Mouse (Mus musculus): ENCODE measurements at regions not wholly inside any gene's neighbourhood (a gene's known extent, or its start where the extent isn't known, plus 50 kb on each side); places are given as distances from the start of the nearest gene placed in this dataset.

DNA sequence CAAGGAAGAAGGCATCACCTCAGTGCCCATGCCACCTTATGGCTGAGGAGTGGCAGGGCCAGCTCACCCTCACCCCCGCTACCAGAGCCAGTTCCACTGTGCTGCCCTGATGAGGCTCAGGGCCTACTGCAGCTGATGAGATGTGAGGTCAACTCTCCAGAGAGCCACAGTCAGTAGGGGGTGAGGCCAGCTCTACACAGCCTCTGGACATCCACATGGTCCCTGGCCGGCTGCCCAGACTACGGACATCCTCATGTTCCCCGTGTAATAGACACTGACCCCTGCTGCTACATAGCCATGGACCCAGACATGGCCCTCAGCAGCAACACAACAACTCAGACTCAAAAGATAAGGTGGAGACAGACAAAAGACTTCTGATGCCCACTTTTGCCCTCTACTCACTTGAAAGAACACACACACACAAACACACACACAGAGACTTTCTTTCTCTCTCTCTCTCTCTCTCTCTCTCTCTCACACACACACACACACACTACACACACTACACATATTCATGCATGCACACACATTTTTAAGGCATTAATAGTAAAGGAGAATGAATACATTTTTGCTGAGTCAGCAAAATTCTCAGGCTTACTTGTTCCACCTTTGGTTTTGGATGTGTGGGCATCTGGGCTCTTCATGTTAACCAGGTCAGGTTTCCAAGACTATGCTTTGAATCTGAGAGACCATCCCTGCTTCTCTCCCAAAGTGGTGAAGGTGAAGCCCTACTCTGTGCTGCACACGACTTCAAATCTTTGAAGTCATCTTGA is 604.4 kb upstream of the Nrp1 start:
- in situ Hi-C loops (cut with MboI, MseI), result no loop called here

DNA sequence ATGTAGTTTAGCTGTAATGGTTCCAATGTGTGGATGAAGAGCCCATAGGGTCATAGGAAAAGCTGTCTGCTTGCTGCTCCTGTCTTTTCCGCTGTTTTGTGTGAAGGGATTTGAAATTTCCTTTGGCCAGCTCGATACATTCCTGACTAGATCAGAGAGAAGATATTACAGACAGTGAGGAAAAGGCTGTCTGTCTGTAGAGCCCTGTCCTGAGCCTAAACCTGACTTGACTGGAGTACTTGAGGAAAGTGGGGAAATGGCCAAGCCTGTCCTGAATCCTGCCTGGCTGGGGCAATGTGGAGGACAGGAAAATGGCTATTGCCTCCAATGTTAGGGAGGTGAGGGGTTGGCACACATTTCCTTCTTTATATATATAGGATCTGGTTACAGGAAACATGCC is 601.0 kb upstream of the Nrp1 start:
- in situ Hi-C loops (cut with MboI, MseI), result no loop called here

DNA sequence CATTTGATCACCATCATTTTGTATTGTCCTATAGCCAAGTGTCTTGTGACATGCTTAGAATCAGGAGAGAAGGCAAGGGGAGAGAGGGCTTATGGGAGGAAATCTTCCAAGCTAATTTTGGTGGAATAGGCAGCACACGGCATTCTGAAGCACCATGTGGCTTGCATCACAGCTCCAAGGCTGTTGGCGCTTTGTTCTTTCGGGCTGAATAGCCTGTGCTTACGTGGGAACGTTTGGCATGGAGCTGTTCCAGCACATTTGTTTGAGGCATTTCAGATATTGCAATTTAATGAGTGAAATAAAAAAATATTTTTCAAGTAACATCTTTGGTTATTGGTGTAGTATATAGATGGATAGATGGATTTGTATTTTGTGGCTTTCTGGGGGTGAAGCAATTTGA is 598.5 kb upstream of the Nrp1 start:
- in situ Hi-C loops (cut with MboI, MseI), result no loop called here

DNA sequence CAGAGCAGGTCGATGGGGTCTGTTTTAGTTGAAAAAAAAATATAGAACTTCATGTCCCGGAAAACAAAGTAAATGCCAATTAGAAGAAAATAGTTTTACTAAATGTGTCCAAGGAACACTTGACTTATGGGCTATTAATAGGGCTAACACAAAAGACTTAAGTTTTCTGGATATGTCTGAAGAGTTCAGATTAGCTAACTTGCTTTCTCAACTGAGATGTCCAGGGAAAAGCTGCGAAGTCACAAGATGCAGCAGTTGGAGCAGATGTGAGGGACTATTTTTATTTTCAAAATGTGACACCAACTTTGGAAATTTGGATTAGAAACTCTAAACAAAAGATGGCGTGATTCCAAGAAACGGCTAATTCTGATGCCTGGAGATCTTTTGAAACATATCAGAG is 593.2 kb upstream of the Nrp1 start:
- in situ Hi-C loops (cut with MboI, MseI), result no loop called here

DNA sequence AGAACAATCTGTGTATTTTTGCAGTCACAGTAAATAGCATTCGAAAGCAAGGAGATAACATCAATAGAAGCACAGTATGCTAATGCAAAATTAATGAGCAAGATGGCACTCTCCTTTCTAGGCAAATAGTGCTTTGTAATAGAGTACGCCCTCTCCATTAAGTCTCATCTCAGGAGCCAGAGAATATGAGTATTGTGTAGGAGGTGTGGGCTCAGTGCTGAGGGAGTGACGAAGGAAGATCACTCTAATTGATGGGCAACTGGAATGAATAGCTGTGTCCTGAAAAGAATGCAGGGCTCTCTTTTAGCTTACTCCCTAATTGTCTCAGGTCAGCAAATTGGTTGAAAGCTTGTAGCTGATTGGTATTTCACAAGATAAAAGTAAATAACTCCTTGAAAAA is 590.1 kb upstream of the Nrp1 start:
- in situ Hi-C loops (cut with MboI, MseI), result no loop called here

DNA sequence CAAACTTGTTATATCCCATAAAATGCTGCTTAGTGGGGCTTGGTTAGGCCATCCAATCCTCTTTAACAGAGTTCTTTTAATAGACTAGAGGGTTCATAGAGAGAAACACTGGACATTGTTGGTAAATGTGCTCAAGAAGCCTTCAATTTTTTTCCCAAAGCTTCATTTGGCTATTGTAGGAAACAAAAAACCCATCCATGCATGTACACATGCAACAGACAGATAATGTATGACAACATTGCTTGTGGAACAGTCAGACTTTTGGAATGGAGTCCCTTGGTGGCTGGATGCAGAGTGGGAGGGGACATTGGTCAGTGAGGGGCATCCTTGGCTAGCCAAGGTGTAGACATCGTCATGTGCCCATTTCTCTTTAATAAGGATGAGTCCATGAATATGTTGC is 588.8 kb upstream of the Nrp1 start:
- in situ Hi-C loops (cut with MboI, MseI), result no loop called here

DNA sequence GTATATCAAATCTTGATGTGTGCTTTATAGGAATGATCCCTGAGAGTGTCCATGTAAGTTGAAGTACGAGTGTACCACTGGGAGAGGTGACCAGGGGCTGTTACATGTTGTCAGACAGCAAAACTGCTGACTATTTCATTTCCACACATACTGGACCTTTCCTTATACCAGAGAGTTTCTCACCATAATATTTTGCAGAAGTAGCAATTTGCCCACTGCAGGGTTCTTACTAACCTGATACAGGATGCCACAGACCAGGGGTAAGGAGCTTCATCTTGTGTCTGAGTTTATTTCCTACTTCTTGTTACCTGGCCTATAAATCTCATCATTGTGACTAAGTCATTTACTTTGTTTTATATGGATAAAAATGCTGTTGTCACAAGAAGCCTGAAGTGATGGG is 586.6 kb upstream of the Nrp1 start:
- in situ Hi-C loops (cut with MboI, MseI), result no loop called here

DNA sequence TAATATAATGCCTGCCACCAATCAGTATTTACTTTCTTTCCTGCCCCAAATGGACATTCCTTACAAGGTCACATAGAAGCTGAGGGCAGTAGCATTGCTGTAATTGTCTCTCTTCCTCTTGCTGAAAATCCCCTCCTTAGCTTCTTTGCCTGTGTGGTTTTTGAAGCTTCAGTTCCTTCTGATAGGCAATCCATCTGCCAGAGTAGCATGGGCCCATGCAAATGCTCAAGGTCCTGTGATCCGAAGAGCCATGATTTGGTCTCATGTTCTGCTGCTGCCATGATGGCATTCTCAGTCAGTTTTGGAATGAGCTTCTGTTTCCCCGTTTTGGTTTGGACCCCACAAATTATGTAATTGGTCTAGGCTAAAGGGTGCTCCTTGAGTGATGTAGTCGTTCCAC is 586.0 kb upstream of the Nrp1 start:
- in situ Hi-C loops (cut with MboI, MseI), result no loop called here

DNA sequence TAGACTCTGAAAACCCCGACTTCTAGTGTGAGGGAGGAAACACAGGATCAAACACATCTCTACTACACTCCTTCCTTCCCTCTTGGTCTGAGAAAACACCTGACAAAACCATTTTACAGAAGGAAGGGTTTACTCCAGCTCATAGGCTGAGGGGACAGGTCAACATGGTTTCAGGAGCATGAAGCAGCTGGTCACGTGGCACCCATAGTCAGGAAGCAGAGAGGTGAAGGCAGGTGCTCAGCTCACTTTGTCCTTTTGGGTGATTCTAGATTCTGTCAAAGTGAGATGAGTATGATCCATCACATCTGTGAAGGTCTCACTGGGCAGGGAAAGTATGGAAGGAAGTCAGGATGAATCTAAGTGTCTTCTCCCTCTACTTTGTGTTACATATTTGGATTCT is 585.5 kb upstream of the Nrp1 start:
- in situ Hi-C loops (cut with MboI, MseI), result no loop called here

DNA sequence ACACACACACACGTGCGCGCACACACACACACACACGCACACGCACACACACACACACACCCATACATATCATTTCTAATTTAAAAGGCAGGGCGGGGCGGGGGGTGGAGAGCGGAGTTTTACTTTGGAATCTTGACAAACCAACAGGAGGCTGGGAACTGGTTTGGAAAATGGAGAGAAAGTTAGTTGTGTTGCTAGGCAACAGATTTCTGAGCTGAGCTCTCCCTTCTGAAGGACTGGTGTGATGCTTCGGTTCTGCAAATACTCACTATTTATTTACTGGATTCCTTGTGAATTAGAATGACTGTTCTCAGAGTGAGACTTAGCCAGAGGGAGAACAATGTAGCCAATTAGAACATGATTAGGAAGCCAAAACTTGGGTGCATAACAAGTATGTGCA is 583.8 kb upstream of the Nrp1 start:
- in situ Hi-C loops (cut with MboI, MseI), result no loop called here

DNA sequence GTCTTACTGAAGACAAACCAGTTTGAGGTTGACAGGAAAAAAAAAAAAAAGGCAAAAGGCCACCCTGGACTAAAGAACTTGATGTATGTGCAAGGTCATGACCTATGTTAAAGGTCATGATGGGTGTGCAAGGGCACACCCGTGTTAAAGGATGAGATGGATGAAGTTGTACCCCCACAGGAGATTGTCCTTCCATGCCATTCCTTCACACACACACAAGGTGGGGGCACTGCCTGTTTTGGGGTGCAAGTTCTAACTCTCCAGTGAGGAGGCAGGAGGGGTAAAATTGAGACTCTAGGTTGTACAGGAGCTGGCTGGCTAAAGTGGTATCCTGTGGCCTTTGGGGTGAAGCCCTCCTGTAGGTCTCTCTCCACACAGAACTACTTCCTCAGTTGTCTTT is 583.2 kb upstream of the Nrp1 start:
- in situ Hi-C loops (cut with MboI, MseI), result no loop called here

DNA sequence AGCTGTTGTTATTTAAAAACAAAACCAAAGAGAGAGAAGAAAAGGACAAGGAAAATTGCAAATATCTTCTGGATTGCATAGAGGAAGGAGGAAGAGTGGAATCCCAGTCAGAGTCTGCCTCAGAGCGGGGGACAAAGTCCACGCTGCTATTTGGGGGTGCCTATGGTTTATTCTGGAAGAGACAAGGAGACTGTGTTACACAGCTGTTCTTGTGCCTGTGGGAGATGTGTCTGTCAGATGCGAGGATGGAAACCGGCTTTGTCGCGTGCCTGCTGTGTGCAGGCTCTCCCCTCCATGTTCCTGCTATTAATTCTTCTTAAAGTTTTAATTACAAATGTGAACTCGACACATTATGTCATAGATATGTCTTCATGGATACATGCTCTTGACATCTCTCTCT is 582.7 kb upstream of the Nrp1 start:
- in situ Hi-C loops (cut with MboI, MseI), result no loop called here

DNA sequence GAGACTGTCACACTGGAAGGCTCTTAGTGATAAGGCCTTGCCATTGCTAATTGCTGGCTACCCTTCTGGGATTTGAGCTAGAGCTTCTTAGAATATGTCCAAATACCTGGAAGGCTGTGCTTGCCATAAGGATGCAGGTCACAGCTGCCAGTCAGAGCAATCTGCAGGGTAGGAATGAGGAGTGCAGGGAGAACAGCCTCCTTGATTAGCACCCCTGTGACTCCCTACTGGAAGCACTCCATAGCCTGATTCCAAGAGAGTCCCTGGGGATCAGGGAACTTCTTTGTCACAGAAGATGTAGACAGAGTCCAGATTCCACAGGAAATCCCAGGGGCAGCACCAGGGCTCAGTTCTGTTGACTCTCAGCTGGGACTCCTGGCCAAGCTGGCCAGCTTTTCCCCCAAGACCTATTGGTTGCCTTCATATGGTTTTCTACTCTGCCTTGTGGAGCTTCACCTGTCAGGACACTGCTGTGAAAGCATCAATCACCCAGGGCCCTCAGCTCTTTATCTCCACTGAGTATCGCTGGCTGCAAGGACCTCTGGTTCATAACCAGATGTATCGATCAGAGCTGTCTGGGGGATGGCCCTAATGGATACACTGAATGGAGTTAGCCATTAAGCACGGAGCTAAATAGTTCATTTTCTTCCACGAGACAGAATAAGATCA is 579.9 kb upstream of the Nrp1 start:
- in situ Hi-C loops (cut with MboI, MseI), result no loop called here

DNA sequence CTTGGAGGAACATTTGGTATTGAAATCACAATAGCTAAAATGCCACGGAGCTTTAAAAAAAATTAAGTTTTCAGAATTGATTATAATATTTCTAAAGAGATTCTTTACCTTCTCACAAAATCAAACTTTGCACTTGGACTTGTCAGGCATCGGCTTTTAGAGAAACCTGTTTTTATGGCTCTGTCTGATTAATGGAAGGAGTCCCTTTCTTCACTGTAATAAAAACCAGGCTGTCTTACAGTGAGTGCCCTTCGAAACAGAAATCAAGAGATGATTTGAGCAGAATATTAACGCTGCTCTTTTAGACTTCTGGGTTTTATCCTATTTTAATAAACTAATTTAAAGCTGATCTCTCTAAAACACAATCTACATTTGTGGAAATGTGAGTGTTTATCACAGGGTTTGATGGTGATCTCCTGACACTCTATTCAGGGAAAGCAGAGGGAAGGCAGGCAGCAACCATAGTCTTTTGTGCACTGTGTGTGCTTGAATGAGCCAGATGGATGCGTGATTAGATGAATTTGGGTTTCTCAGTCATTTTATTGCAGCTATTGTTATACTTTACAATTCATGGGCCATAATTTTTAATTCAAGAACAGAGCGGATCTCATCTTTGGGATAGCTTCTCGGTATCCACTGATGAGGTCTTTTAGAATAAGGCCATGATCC is 579.2 kb upstream of the Nrp1 start:
- in situ Hi-C loops (cut with MboI, MseI), result no loop called here

DNA sequence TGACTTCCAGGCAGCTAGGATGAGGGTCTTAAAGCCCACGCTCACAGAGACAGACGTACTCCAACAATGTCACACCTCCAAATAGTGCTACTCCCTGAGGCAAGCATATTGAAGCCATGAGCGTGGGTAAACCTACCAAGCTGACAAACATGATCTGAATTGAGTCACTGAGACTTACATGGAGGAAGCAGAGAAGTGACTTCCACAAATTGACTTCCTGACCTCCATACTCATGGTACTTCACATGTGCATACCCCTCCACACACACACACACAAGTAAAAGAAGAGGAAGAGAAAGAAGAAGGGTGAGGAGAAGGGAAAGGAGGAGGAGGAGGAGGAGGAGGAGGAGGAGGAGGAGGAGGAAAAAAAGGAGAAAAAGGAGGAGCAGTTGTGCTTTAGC is 577.8 kb upstream of the Nrp1 start:
- in situ Hi-C loops (cut with MboI, MseI), result loop anchor here (10.0 kb wide), 1 partner anchor 806 kb away; the partner anchor contains the start of gene Rbm34

DNA sequence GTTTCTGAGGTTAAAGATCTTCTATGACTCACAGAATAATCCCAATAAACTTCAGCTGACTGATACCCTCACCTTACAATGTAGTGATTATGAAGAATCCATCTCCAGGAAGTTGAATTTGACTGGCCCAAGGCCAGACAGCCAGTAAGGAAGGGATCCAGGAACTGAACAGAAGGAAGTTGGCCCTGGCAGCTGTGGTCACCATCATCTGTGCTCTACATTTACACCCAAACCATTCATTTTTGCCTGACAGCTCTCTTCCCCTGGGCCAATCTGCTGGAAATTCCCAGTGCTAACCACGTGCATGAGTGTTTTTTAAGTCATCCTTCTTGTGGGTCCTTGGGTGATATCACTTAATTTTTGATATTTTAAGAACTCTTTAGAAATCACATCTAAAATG is 577.4 kb upstream of the Nrp1 start:
- in situ Hi-C loops (cut with MboI, MseI), result loop anchor here (10.0 kb wide), 1 partner anchor 806 kb away; the partner anchor contains the start of gene Rbm34

DNA sequence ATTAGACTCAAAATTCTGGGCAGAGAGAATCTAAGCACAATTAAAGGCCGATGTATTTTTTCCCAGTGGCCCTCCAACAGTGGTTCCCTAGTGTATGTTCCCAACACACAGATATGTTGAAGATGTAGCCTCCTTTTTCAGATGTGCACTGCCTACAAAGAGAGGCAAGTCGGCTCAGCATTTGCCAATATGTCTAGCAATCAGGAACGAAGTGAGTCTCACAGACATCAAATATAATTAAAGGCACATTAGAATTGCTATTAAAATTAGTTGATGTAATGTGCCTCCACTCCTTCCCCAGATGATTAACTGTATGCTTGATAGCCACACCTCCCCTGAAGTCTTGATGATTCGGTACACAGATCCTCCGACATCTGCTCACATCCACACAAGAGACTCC is 565.8 kb upstream of the Nrp1 start:
- in situ Hi-C loops (cut with MboI, MseI), result no loop called here

DNA sequence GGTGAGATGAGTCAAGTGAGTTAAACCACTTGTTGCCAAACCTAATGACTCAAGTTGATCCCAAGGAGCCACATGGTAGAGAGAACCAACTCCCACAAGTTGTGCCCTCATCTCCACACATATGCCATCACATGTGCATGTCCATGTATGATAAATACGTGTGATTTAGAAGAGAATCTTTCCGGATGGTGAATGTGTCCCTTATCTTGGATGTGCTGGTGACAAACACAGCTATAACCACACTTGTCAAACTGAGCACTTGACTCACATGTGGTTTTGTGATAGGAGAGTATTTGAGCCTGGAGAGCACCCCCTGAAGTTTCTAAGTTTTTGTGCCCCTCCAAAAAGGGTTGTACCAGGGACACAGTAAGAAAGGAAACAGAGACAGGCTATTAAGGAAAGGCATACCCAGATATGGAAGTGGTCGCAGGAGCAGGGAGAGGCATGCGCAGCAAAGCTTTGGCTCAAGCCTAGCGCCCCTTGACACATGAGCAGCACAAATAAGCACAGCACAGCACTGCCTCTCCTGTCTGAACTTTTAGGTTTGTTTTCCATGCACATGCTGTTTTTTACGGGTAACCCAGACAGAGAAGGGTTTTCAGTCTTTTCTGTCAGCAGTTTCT is 558.4 kb upstream of the Nrp1 start:
- in situ Hi-C loops (cut with MboI, MseI), result no loop called here

DNA sequence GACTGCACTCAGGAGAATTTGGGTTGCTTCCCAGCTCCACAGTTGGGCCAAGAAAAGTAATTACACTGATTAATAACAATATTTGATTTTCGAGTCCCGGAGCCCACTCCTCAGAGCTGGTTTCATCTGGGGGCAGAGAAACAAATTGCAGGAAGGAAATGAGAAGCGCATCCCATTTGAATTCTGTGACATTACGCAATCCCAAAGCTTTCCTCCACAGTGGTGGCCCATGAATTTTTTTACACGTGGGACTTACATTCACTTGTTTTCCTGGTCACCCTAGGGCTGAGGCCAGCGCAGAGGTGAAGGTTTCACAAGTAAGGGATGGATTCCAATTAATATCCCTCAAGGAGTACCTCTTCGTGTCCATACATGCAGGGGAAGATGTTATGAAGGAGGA is 556.3 kb upstream of the Nrp1 start:
- in situ Hi-C loops (cut with MboI, MseI), result no loop called here

DNA sequence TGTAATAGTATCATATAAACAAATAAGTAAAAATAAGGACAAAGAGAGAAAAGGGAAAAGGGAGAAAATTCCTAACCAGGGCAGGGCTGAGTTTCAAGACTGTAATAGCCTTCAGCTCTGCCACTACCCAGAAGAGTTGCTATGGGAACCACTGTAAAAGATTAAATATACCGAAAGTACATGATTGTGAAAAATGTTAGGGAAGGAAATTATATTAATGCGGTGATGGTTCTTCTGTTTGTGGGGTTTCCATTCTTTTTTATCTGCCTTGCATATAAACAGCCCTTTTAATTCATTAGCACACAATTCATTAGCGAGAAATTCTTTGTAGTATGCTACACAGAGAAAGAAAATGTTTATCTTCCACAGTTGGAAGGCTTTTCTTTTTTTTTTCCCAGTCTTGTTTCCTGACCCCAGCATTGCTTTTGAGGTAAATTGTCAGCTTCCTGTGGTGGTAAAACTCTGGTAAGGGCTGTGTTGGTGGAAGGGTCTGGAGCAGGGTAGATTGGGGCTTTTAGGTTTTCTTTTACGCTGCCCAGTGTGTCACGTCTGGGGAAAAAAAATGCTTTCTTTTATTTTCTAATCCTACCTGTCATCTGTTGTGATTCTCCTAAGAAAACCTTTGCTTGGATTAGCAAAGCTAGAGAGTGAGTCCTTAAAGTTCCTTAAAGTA is 555.6 kb upstream of the Nrp1 start:
- in situ Hi-C loops (cut with MboI, MseI), result no loop called here

DNA sequence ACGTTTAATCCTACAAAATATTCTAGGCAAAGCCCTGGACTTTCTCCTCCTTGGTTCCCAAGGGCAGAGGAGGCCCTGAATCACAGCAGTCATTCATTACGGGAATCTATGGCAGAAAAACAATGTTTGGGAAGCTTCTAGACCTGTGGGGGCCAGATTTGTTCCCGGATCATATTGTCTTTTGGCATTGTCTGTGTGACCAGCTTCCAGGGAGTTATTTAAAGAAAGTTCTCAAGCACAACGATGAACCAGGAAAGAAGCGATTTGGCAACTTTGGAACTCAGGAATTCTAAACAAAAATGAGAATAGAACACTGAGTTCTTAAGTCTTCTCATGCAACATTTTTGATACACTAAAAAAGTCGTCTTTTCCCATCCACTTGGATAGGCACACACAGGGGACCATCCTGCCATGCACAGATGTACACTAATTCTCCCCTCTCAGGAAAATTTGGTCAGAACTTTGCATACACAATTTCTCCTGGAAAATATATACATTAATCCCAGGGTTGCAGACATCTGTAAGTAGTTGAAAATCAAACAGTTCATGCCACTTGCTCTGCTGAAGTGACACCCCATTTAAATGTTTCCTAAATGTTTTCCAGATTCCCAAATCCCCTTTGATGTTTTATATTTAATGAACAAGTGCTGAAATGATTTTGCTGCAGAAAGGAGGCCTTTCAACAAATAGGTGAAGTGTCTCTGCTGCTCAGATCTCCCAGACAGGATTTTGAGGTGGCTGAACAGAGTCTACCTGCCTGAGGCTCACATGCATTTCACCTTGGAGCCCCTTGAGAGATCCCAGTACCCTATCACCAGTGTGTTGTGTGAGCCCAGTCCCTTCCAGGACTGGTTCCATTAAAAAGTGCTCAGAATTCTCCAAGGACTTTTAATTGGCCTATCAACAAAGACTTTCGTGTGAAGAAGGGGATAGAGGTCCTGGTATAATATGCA is 548.9 kb upstream of the Nrp1 start:
- in situ Hi-C loops (cut with MboI, MseI), result no loop called here
